Mouse (Mus musculus) heart, adult 8-10 months (tissue): Measurements from ENCODE around the gene Ndc1. TPM values are rescaled to one million over a fixed set of nuclear protein-coding genes. Genes with fewer than 3 reads are reported as not detected.
"Not testable (repeated sequence)": the region's sequence is repeated elsewhere in the genome, so short reads cannot be mapped to it uniquely, and the experiment has no call there.

Experiments
- DNase-seq: peaks from one replicate; pipeline ENCODE4 v3.0.0; 2022; ENCODE audit warnings: low spot score
- total RNA-seq, 4 experiments: library from RNA; stranded (reverse); gene quantifications; 2 replicates each; pipeline ENCODE4 v1.2.4; 2022

The Ndc1 gene
- 10 to 100 TPM in 3 of 4 experiments, 1 to 10 TPM in 1; 9.7 to 12.6 (median 10.7) TPM for total RNA-seq

DNA sequence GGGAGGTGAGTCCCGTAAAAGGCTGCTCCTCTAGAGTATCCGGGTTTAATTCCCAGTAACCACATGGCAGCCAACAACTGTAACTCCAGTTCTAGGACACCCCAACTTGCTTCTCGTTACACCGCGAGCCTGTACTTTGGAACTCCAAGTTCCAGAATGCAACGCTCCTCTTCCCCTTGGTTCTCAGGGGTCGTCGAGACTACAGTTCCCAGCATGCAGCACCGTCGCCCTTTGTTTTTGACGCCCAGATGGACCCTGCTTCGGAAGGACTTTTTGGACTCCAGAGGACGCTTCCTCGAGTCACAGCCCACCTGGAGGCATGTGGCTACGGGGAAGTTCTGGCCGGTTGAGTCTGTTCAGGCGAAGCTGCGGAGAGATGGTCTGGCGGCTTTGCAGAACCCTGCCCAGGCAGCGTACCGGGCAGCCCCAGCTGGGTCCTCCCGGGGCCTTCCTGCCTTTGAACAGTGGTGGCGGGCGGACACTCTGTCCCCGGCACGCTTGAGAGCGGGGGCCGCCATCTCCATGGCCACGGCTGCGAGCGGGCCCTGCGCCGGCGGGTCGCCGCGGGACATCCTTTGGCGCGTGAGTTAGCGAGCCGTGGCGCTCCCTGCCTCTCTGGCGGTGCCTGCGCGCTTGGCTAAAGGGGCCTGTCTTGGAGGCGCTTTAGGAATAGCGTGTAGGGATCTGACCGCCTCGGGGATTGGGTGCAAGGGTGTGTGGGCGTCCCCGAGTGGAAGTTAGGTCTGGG, at the start of gene Ndc1:
Gene Ndc1, plus strand, starts transcription at position 218 of the 748 bp plus-strand sequence.
- peak; percentile 91 for DNase-seq

DNA sequence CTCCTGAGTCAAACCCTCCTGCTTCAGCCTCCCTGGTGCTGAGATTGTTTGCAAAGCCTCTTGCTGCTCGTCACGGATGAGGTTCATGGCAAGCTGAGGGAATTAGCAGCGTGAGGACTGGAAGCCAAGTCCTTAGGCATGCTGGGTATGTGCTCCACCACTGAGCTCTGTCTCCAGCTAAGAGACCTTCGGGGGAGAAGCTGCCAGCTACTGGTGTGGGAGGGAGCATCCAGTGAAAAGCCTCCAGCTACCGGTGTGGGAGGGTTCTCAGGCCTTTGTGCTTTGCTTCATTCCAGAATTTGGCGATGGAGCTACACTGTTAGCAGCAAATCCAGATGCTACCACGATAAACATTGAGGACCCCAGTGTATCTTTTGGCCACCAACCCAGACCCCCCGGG, 48.9 kb upstream of the Ndc1 start:
- DNase-seq: no peak

DNA sequence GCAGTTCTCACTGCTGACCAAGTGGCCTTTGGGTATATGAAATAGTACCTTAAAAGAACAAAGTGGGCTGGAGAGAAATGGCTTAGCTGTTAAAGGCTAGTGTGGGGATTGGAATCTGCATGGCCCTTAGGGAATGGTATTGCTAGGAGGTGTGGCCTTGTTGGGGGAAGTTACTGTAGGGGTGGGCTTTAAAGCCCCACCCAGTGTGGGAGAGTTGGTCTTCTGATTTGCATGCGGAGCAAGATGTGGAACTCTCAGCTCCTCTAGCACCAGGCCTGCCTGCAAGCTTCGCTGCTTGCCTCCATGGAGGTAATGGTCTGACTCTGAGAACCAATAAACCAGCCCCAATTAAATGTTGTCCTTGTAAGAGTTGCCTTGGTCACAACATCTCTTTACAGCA, 46.5 kb upstream of the Ndc1 start:
- DNase-seq: no peak

DNA sequence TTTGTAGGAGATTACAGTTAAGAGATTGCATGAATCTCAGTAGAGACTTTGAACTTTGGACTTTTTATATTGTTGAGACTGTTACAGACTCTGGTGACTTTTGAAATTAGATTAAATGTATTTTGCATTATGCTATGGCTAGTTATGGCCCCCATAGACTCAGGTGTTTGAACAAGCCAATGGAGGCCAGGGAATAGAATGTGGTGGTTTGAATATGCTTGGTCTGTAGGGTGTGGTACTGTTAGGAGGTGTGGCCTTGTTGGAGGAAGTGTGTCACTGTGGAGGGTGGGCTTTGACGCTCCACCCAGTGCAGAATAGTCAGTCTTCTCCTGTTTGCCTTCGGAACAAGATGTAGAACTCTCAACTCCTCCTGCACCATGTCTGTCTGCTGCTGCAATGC, 44.5 kb upstream of the Ndc1 start:
- DNase-seq: no peak

DNA sequence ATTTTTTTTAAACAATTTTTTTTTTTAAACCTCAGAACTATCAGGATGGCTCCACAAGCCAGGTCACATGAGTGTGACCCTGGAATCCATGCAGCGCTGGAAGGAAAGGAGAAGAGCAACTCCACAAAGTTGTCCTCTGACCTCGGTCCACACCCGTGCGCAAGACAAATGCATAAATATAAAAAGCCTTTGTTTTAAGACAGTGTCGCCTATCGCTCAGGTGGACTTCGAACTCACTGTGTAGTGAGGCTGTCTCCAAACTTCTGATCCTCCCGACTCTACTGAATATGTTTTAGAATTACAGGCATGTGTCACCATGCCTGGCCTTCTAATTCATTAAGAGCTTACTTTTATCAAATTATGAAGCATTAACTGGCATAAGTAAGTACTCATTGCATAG, 39.1 kb upstream of the Ndc1 start:
- DNase-seq: no peak

- no peak for DNase-seq
Observed at GRCm38 (mm10) chr4:107333514-107333913, 34.1 kb upstream of the Ndc1 start.

DNA sequence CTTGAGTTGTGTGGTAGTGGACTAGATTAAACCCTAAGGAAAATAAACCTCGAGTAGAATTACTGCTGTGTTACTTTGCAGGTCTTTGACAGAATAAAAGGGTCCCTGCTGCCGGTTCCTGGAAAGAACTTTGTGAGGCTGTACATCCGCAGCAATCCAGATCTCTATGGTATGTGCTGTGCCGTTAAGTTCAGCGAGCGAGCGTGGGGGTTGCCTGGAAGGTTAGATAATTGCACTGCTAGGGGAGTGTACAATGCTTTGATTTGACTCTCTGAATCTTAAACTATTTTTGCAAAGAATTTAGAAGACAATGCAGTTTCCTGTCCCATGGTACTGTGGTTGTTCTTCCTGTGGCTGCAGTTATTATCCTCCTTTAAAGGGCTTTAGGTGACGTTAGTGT, 31.2 kb upstream of the Ndc1 start:
- no peak for DNase-seq

DNA sequence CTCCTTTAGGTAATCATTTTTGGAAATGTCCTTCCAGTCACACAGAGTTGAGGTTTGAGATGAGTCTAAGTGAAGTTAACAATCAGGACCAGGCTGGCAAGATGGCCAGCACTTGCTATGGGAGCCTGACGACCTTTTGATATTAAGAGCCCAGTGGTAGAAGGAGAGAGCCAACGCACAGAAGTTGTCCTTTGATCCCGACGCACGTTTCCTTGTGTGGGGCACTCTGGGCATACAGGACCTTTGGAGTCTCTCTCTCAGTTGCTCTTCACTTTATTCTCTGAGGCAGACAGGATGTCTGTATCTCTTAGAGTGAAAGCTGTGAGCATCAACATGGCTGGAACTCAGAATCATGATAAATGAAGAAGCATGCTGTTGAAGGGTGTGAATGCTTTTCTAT, 30.1 kb upstream of the Ndc1 start:
- no peak for DNase-seq

DNA sequence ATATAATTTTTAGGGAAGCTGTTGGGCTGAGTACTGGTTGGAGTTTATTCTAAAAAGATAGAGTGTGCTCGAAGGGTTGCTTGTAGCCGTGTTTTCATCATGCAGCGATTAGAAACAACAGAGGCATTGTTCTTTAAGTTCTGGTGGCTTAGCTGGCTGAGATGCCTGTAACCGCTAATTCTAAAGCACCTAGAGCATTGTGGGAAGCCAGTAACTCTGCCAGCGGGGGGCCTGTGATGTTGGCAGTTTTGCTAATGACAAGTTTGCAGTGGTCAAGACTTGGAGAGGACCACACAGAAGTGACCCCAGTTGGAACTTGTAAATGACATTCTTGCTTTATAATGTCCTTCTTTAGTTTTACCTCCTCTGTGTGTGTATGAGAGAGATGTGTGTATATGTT, 26.2 kb upstream of the Ndc1 start:
- DNase-seq: no peak

DNA sequence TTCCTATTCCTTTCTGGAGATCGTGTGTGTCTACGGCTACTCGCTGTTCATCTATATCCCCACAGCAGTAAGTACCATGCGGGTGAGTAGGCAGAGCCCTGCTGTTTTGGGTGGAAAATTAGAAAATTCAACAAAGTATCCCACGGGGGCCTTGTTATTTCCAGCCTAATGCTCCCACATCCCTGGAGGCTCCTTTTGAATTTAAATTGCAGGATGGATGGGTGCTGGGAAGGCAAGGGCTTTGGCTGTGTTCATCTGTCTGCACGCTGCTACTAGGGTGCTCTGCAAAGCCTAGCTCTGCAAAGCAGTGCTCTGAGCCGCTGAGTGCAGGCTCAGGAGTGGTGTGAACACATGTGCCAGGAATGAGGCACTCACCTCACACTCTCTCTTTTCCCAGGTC, 23.0 kb upstream of the Ndc1 start:
- no peak for DNase-seq

DNA sequence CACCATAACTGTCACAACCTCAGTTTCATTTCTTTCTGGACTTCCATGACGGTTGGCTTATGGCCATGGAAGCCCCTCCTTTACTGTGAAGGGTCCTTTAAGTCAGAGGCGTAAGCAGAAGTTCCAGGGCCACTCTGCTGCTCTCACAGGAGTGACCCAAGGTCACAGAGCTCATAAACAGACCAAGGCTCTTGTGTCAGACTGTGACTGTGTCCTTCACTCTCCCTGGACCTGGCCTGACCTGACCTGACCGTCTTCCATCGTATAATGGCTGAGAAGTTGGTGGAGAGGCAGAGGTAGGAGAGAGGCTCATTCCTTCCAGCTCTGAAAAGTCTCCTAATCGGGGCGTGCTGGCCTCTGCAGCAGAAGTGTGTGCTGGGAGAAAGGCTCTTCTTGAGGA, 20.4 kb upstream of the Ndc1 start:
- DNase-seq: no peak

DNA sequence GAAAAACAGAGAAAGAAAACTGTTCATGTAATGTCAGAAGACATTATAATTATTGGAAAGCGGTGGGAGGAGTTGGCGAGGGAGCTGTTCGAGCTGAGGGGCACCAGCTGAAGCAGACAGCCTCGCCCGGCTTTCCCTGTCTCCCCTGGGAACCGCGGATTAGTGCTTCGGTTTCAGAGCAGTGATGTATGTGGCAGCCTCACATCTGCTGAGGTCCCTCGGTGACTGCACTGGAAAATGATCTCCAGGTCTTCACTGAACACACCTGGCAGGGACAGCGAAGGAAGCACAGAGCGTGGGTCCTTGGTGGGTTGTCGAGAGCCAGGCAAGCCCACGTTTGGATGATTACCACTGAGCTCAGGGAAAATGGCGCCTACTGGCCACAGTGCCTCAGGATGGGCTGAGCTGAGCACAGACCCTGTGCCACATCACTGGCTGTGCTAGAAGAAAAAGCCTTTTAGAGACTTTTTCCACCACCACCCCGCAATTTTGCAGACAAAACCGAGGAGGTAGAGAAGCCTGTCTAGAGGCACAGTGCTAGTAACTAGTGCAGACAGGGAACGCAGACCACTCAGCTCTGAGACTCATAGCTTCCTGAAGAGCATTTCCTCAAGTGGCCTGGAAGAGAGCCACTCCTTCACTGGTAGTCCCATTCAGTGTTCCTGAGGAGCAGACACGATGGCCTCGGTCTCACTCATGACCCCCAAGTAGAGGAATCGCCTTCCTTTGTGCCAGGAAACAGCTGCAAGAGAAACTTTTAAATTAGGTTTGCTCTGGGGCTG, 18.9 kb upstream of the Ndc1 start:
- DNase-seq: no peak

- no peak for DNase-seq
Observed at GRCm38 (mm10) chr4:107349311-107350008, 18.1 kb upstream of the Ndc1 start.

DNA sequence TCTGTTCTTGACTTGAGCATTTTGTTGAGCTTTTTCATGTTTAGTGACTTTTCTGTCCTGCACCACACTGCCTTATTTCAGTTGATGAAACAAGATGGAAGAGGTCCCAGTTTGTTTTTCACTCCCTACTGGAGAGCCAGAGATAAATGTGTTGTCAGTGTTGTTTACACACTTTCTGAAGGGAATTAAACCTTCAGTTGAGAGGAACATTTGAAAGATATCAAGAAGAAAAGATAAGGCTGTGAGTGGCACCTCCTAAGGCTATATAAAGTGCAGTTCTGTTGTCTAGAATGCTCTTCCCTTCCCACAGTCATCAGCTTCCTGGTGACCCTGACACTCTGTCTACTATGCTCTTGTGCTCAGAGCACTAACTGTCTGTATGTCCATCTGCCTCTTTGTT, 16.2 kb upstream of the Ndc1 start:
- no peak for DNase-seq

GRCm38 (mm10) chr4:107353612-107354011, 14.0 kb upstream of the Ndc1 start:
- DNase-seq: no peak

DNA sequence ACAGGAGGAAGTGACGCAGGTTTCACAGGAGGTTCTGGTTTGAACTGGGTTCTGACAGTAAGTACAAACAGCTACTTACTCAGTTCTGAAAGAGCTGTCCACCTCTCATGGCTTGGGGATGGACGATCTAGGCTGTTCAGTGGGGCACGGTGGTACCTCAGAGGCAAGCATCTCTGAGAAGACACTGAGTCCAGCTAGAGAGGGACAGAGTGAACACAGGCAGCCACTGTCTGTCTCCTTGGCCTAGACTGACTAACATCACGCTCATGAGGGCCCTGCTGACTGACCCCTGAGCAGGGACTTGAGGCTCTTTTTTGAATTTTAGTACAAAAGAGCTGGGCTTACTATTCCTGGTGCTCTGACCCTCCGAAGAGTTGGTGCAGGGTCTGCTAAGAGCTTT, 13.5 kb upstream of the Ndc1 start:
- no peak for DNase-seq

DNA sequence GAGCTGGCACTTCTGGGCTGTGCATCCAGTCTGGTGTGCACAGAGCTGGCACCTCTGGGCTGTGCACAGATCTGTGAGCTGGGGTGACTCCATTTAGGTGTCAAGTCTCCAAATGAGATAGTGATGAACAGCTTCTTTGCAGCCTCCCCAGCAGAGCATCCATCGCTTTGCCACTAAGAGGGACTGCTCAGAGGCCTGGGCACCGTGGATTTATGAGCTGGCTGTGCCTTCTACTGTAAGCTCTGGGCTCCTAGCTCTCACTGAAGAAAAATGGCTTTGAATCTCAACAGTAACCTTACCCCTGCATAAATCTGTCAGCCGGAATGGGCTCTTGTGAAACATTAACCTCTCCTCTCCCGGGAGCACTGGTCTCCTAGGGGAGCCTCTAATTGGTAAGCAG, 13.0 kb upstream of the Ndc1 start:
- DNase-seq: no peak

GRCm38 (mm10) chr4:107357172-107357571, 10.4 kb upstream of the Ndc1 start:
- not testable (repeated sequence) for DNase-seq

DNA sequence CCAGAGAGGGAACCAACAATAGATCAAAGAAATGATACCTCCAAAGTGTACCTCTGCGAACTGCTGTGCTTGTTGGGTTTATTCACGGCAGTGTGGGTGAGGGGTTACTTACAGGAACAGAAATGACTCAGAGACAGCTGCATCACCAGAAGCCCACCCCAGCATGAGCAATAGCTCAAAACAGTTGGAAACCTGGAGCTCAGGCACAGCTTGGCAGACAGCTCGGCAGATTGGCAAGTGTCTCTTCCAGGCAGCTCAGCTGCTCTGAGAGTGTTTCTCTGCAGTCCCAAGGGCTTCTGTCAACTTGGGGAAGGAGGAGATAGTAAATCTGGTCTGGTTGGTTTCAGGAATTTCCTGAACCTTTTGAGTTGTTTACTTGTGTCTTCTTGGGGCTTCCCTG, 9.1 kb upstream of the Ndc1 start:
- DNase-seq: no peak

DNA sequence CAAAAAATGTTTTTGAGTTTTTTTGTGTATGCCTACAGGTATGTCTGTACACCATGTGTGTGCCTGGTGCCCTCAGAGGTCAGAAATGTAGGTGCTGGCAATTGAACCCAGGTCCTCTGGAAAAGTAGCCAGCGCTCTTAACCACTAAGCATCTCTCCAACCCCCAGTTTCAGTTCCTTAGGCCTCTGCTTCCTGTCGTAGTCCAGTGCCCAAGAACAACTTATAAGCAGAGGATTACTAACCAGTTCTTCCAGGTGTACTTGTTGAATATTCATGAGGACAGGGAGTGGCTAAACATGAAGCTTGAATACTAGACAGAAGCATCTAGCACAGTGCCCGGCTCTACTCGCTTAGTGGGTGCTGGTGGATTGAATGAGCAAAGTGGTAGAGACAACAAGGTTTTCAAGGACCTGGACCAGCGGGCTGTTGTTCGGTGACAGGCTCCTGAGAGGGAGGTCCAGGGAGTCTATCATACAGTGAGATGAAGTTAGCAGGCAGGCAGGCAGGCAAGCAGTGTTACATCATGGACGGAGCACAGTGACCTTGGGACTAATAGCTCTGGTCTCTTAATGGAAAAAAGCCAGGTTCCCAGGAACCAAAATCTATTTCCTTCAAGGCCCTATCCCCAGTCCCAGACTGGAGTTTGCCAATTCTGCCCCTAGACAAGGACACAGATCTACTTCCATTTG, 7.0 kb upstream of the Ndc1 start:
- no peak for DNase-seq

GRCm38 (mm10) chr4:107362755-107363154, 4.8 kb upstream of the Ndc1 start:
- no peak for DNase-seq

GRCm38 (mm10) chr4:107363573-107363972, 4.0 kb upstream of the Ndc1 start:
- DNase-seq: no peak
